Mouse (Mus musculus) stomach, postnatal 0 days (tissue): Measurements from ENCODE around the gene Ahctf1.
"Not testable (repeated sequence)": the region's sequence is repeated elsewhere in the genome, so short reads cannot be mapped to it uniquely, and the experiment has no call there.

Source experiments
- CTCF ChIP-seq: IDR thresholded peaks from 2 replicates; pipeline ENCODE4 v1.5.1; 2016; ENCODE audit warnings: antibody characterized with exemption, low read depth, mild to moderate bottlenecking, moderate library complexity
- EP300 ChIP-seq: optimal IDR thresholded peaks from 2 replicates; pipeline ENCODE3; 2016; ENCODE audit warnings: antibody characterized with exemption

DNA sequence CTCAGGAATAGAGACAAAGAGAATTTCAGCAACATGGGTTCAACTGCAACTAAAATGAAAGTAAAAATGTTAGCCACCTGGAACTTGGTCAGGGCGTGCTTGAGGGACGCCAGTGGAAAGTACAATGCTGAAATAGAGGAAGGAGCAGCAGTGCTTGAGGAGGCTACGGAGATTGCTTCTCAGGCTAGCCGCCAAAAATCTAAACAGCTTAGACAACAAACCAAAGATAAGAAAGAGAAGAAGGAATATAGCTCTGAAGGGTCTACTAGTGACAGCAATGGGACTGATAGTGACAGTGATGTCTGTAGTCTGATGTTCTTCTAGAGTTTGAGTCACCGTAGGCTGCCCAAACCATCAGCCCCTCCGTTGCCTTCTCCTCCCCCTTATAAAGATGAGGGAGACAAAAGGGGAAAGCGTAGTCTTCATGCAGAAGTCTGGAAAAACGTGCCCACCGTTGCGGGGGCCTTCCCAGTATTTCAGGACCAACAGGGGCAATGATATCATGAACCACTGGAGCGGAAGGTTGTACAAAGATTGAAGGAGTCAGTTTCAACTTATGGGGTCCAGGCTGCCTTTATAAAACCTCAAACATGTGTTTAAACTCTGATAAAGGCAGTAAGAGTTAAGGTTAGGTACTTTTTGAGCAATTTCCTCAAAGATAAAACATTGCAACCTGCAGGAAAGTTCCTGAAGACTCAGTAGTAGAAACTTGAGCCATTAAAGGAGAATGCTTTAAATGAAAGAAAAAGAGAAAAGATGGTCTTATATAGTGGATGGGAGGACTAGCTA lies 15.2 kb upstream of the Ahctf1 start:
- TF ChIP-seq CTCF, EP300: not testable (repeated sequence)
